Mouse (Mus musculus): ENCODE data around the gene Gm11084. TPM values are rescaled to one million over a fixed set of nuclear protein-coding genes. Genes with fewer than 3 reads are reported as not detected.

Gm11084 gene
- polyA plus RNA-seq, 1 experiment = not detected

DNA sequence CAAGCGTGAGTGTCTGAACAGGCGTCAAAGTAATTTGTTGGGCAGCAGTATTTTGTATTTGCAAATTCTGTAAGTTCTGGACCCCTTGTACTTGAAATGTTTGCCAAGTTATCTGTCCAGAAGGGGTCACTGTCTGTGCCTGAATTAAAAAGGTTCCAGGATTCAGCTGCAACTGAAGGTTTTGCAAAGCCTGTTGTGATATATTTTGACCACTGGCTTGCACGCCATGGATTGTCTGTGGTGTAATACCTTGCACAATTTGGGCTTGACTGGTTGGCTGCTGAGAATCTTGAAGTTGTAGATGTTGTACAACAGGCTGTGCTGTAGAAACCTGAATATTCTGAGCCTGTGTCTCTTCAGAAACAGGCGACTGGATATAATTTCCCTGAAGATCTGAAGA lies 16.2 kb downstream of the Gm11084 start:
- no peaks in the 10 kb centered on the region; the same call in 1 of the 2 replicates for H3K4me1 ChIP-seq (ENCODE audit: control insufficient read depth, insufficient read depth, low read length)
- H3K4me3 ChIP-seq (ENCODE audit: insufficient read depth, low read length) = no peak overlapping the region
- H3K27ac ChIP-seq (ENCODE audit: insufficient read depth, low read length) = no peak overlapping the region
- TF ChIP-seq CTCF (IDR thresholded peaks at IDR 0.05; ENCODE audit: extremely low read depth, insufficient read depth, low read length) (no peak), POLR2A (IDR thresholded peaks at IDR 0.05; ENCODE audit: extremely low read depth, insufficient read depth, low read length) (no peak)

DNA sequence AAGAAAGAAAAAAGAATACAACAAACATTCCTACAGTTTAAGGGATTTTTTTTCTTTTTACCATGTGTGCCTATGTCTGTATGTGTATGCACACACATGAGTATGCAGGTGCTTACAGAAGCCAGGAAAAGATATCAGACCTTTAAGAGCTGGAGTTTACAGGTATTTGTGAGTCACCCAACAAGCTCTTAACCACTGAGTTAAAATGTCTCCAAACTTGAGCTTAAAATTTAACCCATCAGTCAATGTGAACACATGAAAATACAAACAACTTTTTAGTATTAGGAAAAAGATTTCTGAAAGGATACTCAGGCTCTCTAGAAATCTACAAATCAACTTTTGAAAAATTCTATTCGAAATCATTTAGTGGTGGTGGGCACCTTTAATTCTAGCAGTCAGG lies 18.0 kb downstream of the Gm11084 start:
- H3K4me1 ChIP-seq (ENCODE audit: control insufficient read depth, insufficient read depth, low read length) = no peaks in the 10 kb centered on the region; the same call in 1 of the 2 replicates
- H3K27ac ChIP-seq (ENCODE audit: insufficient read depth, low read length) = no peak overlapping the region
- no peak overlapping the region for H3K4me3 ChIP-seq (ENCODE audit: insufficient read depth, low read length)
- TF ChIP-seq POLR2A (IDR thresholded peaks at IDR 0.05; ENCODE audit: extremely low read depth, insufficient read depth, low read length) (no peak), CTCF (IDR thresholded peaks at IDR 0.05; ENCODE audit: extremely low read depth, insufficient read depth, low read length) (no peak)

DNA sequence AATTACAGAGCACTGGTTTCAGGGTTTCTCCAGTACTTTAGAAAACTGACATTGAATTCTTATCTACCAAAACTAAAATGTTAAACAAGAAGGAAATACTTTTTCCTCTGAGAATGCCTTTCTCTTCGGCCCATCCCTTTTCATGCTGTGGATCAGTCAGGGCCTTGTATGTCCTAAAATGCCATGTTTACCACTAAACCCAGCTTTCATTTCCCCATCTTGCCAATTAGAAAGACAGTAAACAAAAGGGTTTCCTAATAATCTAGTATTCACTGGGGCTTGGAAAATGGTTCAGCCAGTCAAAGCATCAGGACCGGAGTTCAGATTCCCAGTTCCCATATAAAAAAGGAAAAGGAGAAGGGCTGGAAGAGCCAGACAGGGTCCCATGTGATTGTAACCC lies 21.1 kb downstream of the Gm11084 start:
- TF ChIP-seq POLR2A (IDR thresholded peaks at IDR 0.05; ENCODE audit: extremely low read depth, insufficient read depth, low read length) (no peak), CTCF (IDR thresholded peaks at IDR 0.05; ENCODE audit: extremely low read depth, insufficient read depth, low read length) (no peak)
- no peak overlapping the region for H3K27ac ChIP-seq (ENCODE audit: insufficient read depth, low read length)
- H3K4me1 ChIP-seq (ENCODE audit: control insufficient read depth, insufficient read depth, low read length) = no peaks in the 10 kb centered on the region
- no peak overlapping the region for H3K4me3 ChIP-seq (ENCODE audit: insufficient read depth, low read length)

DNA sequence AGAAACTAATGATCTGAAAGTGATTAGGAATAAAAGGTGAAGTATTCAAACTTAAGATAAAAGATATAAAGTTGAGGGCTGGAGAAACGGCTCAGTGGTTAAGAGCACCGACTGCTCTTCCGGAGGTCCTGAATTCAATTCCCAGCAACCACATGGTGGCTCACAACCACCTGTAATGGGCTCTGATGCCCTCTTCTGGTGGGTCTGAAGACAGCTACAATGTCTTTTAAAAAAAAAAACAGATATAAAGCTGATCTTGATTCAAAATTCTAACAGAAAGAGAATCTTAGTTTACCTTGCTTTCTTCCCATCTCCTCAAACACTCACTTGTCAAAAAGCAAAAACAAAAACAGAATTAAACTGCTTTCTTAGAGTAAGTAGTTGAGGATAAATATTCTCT lies 30.1 kb downstream of the Gm11084 start:
- Histone ChIP-seq H3K27ac (ENCODE audit: insufficient read depth, low read length) (no peak overlapping the region), H3K4me3 (ENCODE audit: insufficient read depth, low read length) (no peak overlapping the region), H3K4me1 (ENCODE audit: control insufficient read depth, insufficient read depth, low read length) (no peaks in the 10 kb centered on the region; the same call in 1 of the 2 replicates)
- TF ChIP-seq POLR2A (IDR thresholded peaks at IDR 0.05; ENCODE audit: extremely low read depth, insufficient read depth, low read length) = no peak
- TF ChIP-seq CTCF (IDR thresholded peaks at IDR 0.05; ENCODE audit: extremely low read depth, insufficient read depth, low read length) = no peak

DNA sequence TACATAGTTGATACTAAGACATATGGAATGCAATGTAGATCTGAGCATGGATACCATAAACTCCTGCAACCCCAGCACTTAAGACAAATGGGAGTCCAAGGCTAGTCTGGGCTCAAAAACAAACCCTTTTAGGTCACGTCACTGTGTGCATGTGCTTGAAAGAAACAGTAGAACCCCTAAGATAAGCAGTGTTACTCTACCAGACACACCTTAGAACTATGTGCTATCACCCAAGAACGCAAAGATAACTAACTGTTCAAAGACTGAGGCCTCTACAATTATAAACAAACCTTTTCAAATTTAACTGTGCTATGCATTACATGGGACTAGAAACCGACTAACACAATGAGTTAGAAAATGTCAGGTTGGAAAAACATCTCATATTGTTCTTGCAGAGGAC lies 33.5 kb downstream of the Gm11084 start:
- no peaks in the 10 kb centered on the region; the same call in 1 of the 2 replicates for H3K4me1 ChIP-seq (ENCODE audit: control insufficient read depth, insufficient read depth, low read length)
- no peak overlapping the region for H3K4me3 ChIP-seq (ENCODE audit: insufficient read depth, low read length)
- TF ChIP-seq CTCF (IDR thresholded peaks at IDR 0.05; ENCODE audit: extremely low read depth, insufficient read depth, low read length) (no peak), POLR2A (IDR thresholded peaks at IDR 0.05; ENCODE audit: extremely low read depth, insufficient read depth, low read length) (no peak)
- no peak overlapping the region for H3K27ac ChIP-seq (ENCODE audit: insufficient read depth, low read length)

DNA sequence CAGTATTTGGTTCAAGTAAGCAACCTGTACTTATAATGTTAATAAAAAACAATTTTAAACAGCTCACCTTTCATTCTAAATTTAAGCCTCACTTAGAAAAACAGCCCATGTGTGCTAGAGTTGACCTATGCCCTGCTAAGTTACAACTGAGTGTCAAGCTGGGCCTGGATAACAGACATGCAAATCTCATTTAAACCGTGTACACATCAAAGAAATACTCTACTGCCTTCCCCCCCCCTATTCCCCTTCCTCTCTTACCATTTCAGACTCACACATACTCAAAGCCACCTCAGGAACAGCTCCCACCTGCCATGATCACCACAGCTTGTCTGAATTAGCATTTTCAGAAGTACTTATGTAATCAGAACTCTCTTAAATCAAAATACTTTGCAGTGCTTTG lies 50.6 kb downstream of the Gm11084 start:
- TF ChIP-seq POLR2A (IDR thresholded peaks at IDR 0.05; ENCODE audit: extremely low read depth, insufficient read depth, low read length) (no peak), CTCF (IDR thresholded peaks at IDR 0.05; ENCODE audit: extremely low read depth, insufficient read depth, low read length) (no peak)
- H3K4me3 ChIP-seq (ENCODE audit: insufficient read depth, low read length) = no peak overlapping the region
- no peak overlapping the region for H3K27ac ChIP-seq (ENCODE audit: insufficient read depth, low read length)
- H3K4me1 ChIP-seq (ENCODE audit: control insufficient read depth, insufficient read depth, low read length) = no peaks in the 10 kb centered on the region

DNA sequence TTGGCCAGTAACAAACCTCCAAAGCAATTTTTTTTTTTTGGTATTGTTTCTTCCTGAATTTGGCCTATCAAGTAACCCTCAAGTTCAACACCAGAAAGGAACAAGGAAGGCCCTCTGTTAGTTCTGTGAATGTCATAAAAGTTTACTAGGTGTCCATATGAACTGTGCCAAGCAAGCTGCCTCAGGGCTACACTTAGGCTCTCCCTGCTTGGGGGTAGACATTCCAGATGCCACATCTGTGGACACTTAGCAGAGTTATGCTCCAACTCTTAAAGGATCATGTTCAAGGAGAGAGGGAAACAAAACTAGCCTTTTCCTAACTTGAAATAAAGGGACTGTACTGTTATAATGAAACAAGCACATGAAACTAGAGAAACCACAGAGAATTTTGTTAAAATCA lies 54.3 kb downstream of the Gm11084 start:
- no peaks in the 10 kb centered on the region for H3K4me1 ChIP-seq (ENCODE audit: control insufficient read depth, insufficient read depth, low read length)
- H3K27ac ChIP-seq (ENCODE audit: insufficient read depth, low read length) = no peak overlapping the region

DNA sequence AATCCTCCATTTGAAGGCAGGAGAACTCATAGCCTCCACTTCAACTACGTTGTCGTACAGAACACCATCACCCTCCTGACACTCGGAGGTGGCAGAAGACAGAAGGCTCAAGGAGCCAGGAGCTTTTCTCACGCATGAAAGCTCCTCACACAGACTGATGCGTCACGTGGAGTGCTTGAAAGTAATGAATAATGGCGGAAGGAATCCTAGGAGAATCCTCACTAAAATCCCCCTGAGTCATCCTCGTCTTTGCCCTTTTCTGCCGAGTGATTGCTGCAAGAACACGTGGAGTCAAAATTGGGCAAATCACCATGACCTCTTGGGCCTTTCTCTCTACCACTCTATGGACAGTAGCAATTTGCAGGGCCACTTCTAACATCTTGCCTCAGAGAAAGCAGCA lies 61.5 kb downstream of the Gm11084 start:
- no peaks in the 10 kb centered on the region for H3K4me1 ChIP-seq (ENCODE audit: control insufficient read depth, insufficient read depth, low read length)
- H3K27ac ChIP-seq (ENCODE audit: insufficient read depth, low read length) = no peak overlapping the region
- TF ChIP-seq POLR2A (IDR thresholded peaks at IDR 0.05; ENCODE audit: extremely low read depth, insufficient read depth, low read length) (no peak), CTCF (IDR thresholded peaks at IDR 0.05; ENCODE audit: extremely low read depth, insufficient read depth, low read length) (no peak)
- no peak overlapping the region for H3K4me3 ChIP-seq (ENCODE audit: insufficient read depth, low read length)

More for the DNA sequence above, 54.3 kb downstream of the Gm11084 start:
- no peak overlapping the region for H3K4me3 ChIP-seq (ENCODE audit: insufficient read depth, low read length)
- TF ChIP-seq CTCF (IDR thresholded peaks at IDR 0.05; ENCODE audit: extremely low read depth, insufficient read depth, low read length) (no peak), POLR2A (IDR thresholded peaks at IDR 0.05; ENCODE audit: extremely low read depth, insufficient read depth, low read length) (no peak)

Other genes with a start within 250 kb of the Gm11084 start
- gene Sp3, start 6.3 kb downstream of the Gm11084 start, polyA plus RNA-seq (2012; rRNA removed) = 26.3 and 26.6 TPM in 2 replicates
- gene Ola1, start 232.2 kb upstream of the Gm11084 start, polyA plus RNA-seq (2012; rRNA removed) = 69.6 and 70.5 TPM in 2 replicates